Mouse (Mus musculus): ENCODE measurements around the gene Scrn3.

DNA sequence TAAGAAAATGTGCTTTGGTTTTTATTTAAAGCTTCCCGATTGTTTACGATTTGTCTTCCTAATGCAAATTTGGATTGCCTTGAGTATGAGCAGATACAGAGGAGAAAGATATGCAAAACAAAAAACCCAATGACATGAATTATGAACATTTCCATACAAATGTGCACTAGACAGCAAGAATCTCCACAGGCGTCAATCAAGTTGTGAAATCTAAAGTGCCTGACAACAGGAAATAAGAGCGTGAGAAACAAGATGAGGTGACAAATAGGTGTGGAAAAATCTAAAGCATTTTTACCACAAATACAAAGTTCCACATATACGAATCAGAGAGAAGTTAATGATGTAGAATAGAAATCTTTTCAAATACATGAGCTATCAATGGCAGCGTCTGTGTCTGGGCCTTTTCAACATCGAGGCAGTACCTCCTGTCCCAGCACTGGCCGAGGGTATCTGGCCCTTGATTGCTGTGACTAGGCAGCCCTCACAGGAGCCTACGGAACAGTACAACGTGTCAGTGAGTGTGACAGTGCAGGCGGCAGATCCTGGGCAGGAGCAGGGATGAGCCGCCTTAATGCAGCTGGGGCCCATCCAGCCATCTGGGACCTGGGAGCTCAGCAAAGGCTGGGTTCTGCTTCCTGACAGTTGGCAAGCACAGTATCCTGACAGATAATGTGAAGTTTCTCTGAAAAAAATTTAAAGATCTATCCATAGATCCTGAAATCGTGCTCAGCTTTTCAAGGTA, 34.1 kb downstream of the Scrn3 start:
- TF ChIP-seq ZC3H11A (IDR thresholded peaks at IDR 0.05; ENCODE audit: borderline replicate concordance, low read depth, low read length) (no peak), CHD2 (IDR thresholded peaks at IDR 0.05; ENCODE audit: low read depth, low read length) (no peak), MAFK (IDR thresholded peaks at IDR 0.05; ENCODE audit: insufficient read depth, low read depth, low read length) (no peak), HCFC1 (IDR thresholded peaks at IDR 0.05; ENCODE audit: borderline replicate concordance, insufficient read depth, low read length) (no peak)

Data from ES-E14 (cell line).